Mouse (Mus musculus) embryonic fibroblast, embryonic 13.5 days (primary cell): ENCODE data around the gene Slc48a1.
A peak's percentile ranks its signal among the peaks of the same experiment; 100 is the strongest.

Source experiments
- CTCF ChIP-seq: IDR thresholded peaks from 2 replicates; pipeline ENCODE4 v1.5.1; 2011; ENCODE audit warnings: mild to moderate bottlenecking, control low read depth, low read length, moderate library complexity, borderline replicate concordance; ENCODE audit not compliant: insufficient read depth
- POLR2A ChIP-seq: IDR thresholded peaks from 2 replicates; pipeline ENCODE4 v1.6.1; 2011; ENCODE audit warnings: low read depth, mild to moderate bottlenecking, control low read depth, low read length, moderate library complexity

DNA sequence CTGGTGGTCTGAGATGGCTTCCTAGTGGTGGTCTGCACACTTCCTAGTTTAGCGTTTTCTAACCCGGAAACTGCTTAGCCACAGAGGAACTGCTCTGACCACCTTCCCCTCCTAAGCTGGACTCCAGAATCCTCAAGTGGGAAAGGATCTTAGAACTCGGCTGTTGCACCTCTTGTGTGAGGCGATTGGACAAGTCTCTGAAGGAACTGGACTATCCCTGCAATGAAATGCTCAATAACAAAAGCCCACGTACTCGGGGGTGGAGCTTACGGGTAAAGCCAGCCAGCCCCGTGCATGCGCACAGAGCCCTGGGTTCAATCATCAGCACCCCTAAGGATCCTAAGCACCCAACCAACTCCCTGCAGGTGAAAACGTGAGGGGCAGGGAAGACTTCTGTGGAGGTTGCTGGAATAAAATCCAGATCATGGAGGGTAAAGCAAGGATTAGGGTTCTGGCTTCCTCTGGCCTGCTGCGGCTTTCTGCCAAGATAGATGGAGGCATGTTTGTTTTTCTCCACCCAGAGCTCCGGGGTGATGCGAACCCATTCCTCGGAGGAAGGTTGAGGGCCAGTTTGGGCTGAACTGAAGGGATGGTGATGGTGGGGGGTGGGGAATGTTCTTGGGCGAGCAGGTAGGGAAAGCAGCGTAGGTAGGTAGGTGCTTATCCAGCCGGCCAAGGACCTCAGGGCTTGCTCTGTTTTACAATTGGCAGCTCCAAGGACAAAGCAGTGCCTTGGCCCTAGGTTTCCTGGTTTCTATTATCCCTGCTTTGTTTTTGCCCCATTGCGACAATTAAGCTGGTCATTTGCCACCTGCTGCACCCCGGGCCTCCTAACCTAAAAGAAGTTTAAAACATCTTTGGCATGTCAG, 9.7 kb downstream of the Slc48a1 start:
- TF ChIP-seq CTCF (no peak), POLR2A (0 out of 2 replicates have a peak, but pooled peaks have one; percentile 2)
